Mouse (Mus musculus) small intestine, adult 2 months (tissue): Measurements from ENCODE around the gene App.

ENCODE experiments used
- CTCF ChIP-seq: fragments of 200-500 bp; IDR thresholded peaks from 2 replicates; pipeline ENCODE4 v1.5.1; 2012; ENCODE audit warnings: low read depth, mild to moderate bottlenecking, control low read depth, inconsistent platforms, low read length, moderate library complexity, mixed read lengths; ENCODE audit not compliant: insufficient replicate concordance, insufficient read length; ENCODE audit errors: extremely low read depth
- POLR2A ChIP-seq: fragments of 200-500 bp; IDR thresholded peaks from 2 replicates; pipeline ENCODE4 v1.6.1; 2012; ENCODE audit warnings: low read depth, mild to moderate bottlenecking, control low read depth, inconsistent platforms, low read length, moderate library complexity

DNA sequence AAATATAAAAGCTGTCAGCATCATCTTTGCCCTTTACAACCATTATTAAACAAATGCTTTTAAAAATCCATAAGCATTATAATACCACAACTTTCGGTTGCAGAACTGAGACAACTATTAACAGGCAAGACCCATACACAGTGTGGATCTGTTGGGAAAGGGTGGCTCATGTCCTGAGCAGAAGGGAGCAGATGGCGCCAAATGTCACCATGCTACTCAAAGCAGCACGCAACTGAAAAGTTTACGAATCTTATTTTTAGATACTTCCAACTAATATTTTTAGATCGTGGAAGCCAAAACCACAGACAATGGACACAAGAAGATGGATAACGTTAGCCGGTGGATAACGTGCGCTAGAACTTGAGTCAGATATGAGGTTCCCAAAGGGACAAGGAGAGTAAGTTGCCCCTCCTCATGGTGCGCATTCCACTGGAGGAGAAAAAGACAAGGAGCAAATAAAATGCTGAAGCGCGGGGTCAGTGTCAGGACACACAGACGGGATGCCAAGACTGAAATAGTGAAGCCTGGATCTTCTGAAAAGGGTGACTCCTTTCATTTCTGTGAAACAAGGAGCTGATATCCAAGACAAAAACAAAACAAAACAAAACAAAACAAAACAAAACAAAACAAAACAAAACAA is 106.2 kb downstream of the App start:
- TF ChIP-seq CTCF: no peak
- TF ChIP-seq POLR2A: no peak
